Mouse (Mus musculus) intestine, embryonic 16.5 days (tissue): ENCODE data around the gene Socs3. TPM values are rescaled to one million over a fixed set of nuclear protein-coding genes. Genes with fewer than 3 reads are reported as not detected.

Experiments used
- ATAC-seq: fragments of 200-750 bp; cut with Nextera tagmentation; 2 replicates; pipeline ENCODE4 v1.8.0; 2017; ENCODE audit warnings: moderate TSS enrichment, moderate library complexity
- H3K27ac ChIP-seq: fragments of 300-500 bp; sonication (generic); 2 replicates; pipeline ENCODE4 v1.5.1; 2014; ENCODE audit warnings: mild to moderate bottlenecking, low read length
- H3K27me3 ChIP-seq: fragments of 300-500 bp; sonication (generic); replicated peaks from 2 replicates; pipeline ENCODE4 v1.6.1; 2014; ENCODE audit warnings: low read length, control low read depth, mixed read lengths; ENCODE audit not compliant: control insufficient read depth, insufficient read depth
- H3K36me3 ChIP-seq: fragments of 300-500 bp; sonication (generic); 2 replicates; pipeline ENCODE4 v1.6.1; 2014; ENCODE audit warnings: low read length, control low read depth; ENCODE audit not compliant: control insufficient read depth, insufficient read depth
- H3K4me1 ChIP-seq: fragments of 300-500 bp; sonication (generic); 2 replicates; pipeline ENCODE4 v1.6.1; 2014; ENCODE audit warnings: low read length, control low read depth, mixed read lengths; ENCODE audit not compliant: control insufficient read depth, insufficient read depth
- H3K4me2 ChIP-seq: fragments of 300-500 bp; sonication (generic); 2 replicates; pipeline ENCODE4 v1.6.1; 2014; ENCODE audit warnings: low read depth, low read length, control low read depth
- H3K4me3 ChIP-seq: fragments of 300-500 bp; sonication (generic); 2 replicates; pipeline ENCODE4 v1.5.1; 2014; ENCODE audit warnings: mild to moderate bottlenecking, low read length
- H3K9ac ChIP-seq: fragments of 300-500 bp; sonication (generic); 2 replicates; pipeline ENCODE4 v1.6.1; 2014; ENCODE audit warnings: low read depth, low read length
- H3K9me3 ChIP-seq: fragments of 300-500 bp; sonication (generic); 2 replicates; pipeline ENCODE4 v1.6.1; 2016; ENCODE audit warnings: low read length, control low read depth; ENCODE audit not compliant: control insufficient read depth
- WGBS: fragments of 180-500 bp; shearing (Covaris S2); extraction: QIAGEN DNeasy Blood & Tissue Kit; methylation state at CpG from one replicate; pipeline ENCODE4 v1.1.7; 2014; 5-methylcytosine and 5-hydroxymethylcytosine counted together
- polyA plus RNA-seq: library from polyadenylated mRNA; unstranded; fragments of >200 nt; fragmentation: Nextera tagmentation; extraction: Ambion mirVana; gene quantifications from 2 replicates; pipeline ENCODE4 v1.2.1, GENCODE M21; 2015

The Socs3 gene
- polyA plus RNA-seq, 1 experiment from 2014 or later, result 18.9 TPM

GRCm38 (mm10) chr11:117968016-117968671 is 1.7 kb downstream of the Socs3 start:
- peaks cover 52% of the 10 kb centered on the region for H3K4me1 ChIP-seq
- peak overlapping the region; percentile 94 for H3K4me2 ChIP-seq
- no peaks in the 10 kb centered on the region for H3K9me3 ChIP-seq
- WGBS, result under 1% methylated on average over 64 of the region's 64 CpGs
- H3K36me3 ChIP-seq, result peaks cover 3% of the 10 kb centered on the region; the same call in 1 of the 2 replicates
- no peak for ATAC-seq
- peak overlapping the region; percentile 98 for H3K27ac ChIP-seq
- no peaks in the 10 kb centered on the region for H3K27me3 ChIP-seq
- H3K4me3 ChIP-seq, result peak overlapping the region; percentile 87
- peak overlapping the region; percentile 95 for H3K9ac ChIP-seq

- Histone ChIP-seq H3K27me3 (no peaks in the 10 kb centered on the region), H3K4me3 (peak overlapping the region; percentile 87), H3K27ac (peak overlapping the region; percentile 98), H3K36me3 (peaks cover 3% of the 10 kb centered on the region; the same call in 1 of the 2 replicates), H3K4me1 (peaks cover 59% of the 10 kb centered on the region), H3K4me2 (peak overlapping the region; percentile 94), H3K9me3 (no peaks in the 10 kb centered on the region), H3K9ac (peak overlapping the region; percentile 95)
- no peak for ATAC-seq
- 17% methylated on average over 34 of the region's 34 CpGs for WGBS
Observed at GRCm38 (mm10) chr11:117967249-117968015, 2.4 kb downstream of the Socs3 start.

- ATAC-seq, result no peak
- Histone ChIP-seq H3K27me3 (no peaks in the 10 kb centered on the region), H3K4me2 (peak overlapping the region; percentile 94), H3K9me3 (no peaks in the 10 kb centered on the region), H3K27ac (no peak overlapping the region), H3K36me3 (peaks cover 3% of the 10 kb centered on the region; the same call in 1 of the 2 replicates), H3K9ac (peak overlapping the region; percentile 42), H3K4me1 (peaks cover 66% of the 10 kb centered on the region), H3K4me3 (peak overlapping the region; percentile 87)
- WGBS, result 63% methylated on average over 7 of the region's 7 CpGs
Observed at GRCm38 (mm10) chr11:117966506-117967100, 3.2 kb downstream of the Socs3 start.

GRCm38 (mm10) chr11:117965561-117965981 is 4.3 kb downstream of the Socs3 start:
- Histone ChIP-seq H3K4me3 (0 out of 2 replicates have a peak overlapping the region, but pooled peaks have one; percentile 7), H3K4me2 (peak overlapping the region; percentile 94; the same call in 1 of the 2 replicates), H3K36me3 (peaks cover 3% of the 10 kb centered on the region; the same call in 1 of the 2 replicates), H3K4me1 (peaks cover 62% of the 10 kb centered on the region), H3K27ac (no peak overlapping the region), H3K9ac (peak overlapping the region; percentile 7; the same call in 1 of the 2 replicates), H3K27me3 (no peaks in the 10 kb centered on the region), H3K9me3 (no peaks in the 10 kb centered on the region)
- WGBS, result 44% methylated on average over 9 of the region's 9 CpGs
- no peak for ATAC-seq

- peaks cover 62% of the 10 kb centered on the region for H3K4me1 ChIP-seq
- H3K4me2 ChIP-seq, result no peak overlapping the region
- H3K36me3 ChIP-seq, result peaks cover 3% of the 10 kb centered on the region; the same call in 1 of the 2 replicates
- no peaks in the 10 kb centered on the region for H3K9me3 ChIP-seq
- H3K9ac ChIP-seq, result 0 out of 2 replicates have a peak overlapping the region, but pooled peaks have one; percentile 7
- no peak overlapping the region for H3K27ac ChIP-seq
- WGBS, result 43% methylated on average over 7 of the region's 7 CpGs
- H3K27me3 ChIP-seq, result no peaks in the 10 kb centered on the region
- ATAC-seq, result no peak
- H3K4me3 ChIP-seq, result no peak overlapping the region
Observed at GRCm38 (mm10) chr11:117965052-117965451, 4.8 kb downstream of the Socs3 start.

GRCm38 (mm10) chr11:117964294-117964693 is 5.6 kb downstream of the Socs3 start:
- no peak overlapping the region; the same call in 1 of the 2 replicates for H3K4me3 ChIP-seq
- H3K27ac ChIP-seq, result peak overlapping the region; percentile 86
- H3K36me3 ChIP-seq, result peaks cover 3% of the 10 kb centered on the region; the same call in 1 of the 2 replicates
- peak overlapping the region; percentile 65 for H3K9ac ChIP-seq
- H3K27me3 ChIP-seq, result no peaks in the 10 kb centered on the region
- H3K4me1 ChIP-seq, result peaks cover 64% of the 10 kb centered on the region
- peak overlapping the region; percentile 86 for H3K4me2 ChIP-seq
- ATAC-seq, result no peak
- no peaks in the 10 kb centered on the region for H3K9me3 ChIP-seq
- 38% methylated on average over 1 of the region's 1 CpGs for WGBS

GRCm38 (mm10) chr11:117963872-117964271 is 6.0 kb downstream of the Socs3 start:
- H3K9ac ChIP-seq, result peak overlapping the region; percentile 65
- H3K9me3 ChIP-seq, result no peaks in the 10 kb centered on the region
- ATAC-seq, result peak; percentile 14
- no peaks in the 10 kb centered on the region for H3K27me3 ChIP-seq
- peak overlapping the region; percentile 86 for H3K27ac ChIP-seq
- peaks cover 64% of the 10 kb centered on the region for H3K4me1 ChIP-seq
- whole genome bisulfite sequencing, result 4% methylated on average over 9 of the region's 9 CpGs
- peak overlapping the region; percentile 48 for H3K4me3 ChIP-seq
- peaks cover 3% of the 10 kb centered on the region; the same call in 1 of the 2 replicates for H3K36me3 ChIP-seq
- peak overlapping the region; percentile 86 for H3K4me2 ChIP-seq

GRCm38 (mm10) chr11:117963091-117963793 is 6.6 kb downstream of the Socs3 start:
- Histone ChIP-seq H3K4me2 (peak overlapping the region; percentile 86), H3K36me3 (peaks cover 3% of the 10 kb centered on the region; the same call in 1 of the 2 replicates), H3K27me3 (no peaks in the 10 kb centered on the region), H3K27ac (peak overlapping the region; percentile 89), H3K4me3 (peak overlapping the region; percentile 48), H3K9ac (peak overlapping the region; percentile 65), H3K4me1 (peaks cover 67% of the 10 kb centered on the region), H3K9me3 (no peaks in the 10 kb centered on the region)
- WGBS, result under 1% methylated on average over 40 of the region's 40 CpGs
- peak; percentile 86 for ATAC-seq
